Mouse (Mus musculus) heart, postnatal 0 days (tissue): ENCODE measurements around the gene Mycbp2.

ENCODE experiments used
- CTCF ChIP-seq: IDR thresholded peaks from 2 replicates; pipeline ENCODE4 v1.5.1; 2016; ENCODE audit warnings: antibody characterized with exemption, control low read depth, low read depth
- EP300 ChIP-seq: IDR thresholded peaks from 2 replicates; pipeline ENCODE4 v1.6.1; 2016; ENCODE audit warnings: antibody characterized with exemption, low read depth

GRCm38 (mm10) chr14:103069465-103069863, 277.1 kb downstream of the Mycbp2 start:
- no peak for TF ChIP-seq CTCF
- no peak for TF ChIP-seq EP300
